Mouse (Mus musculus) MEL (cell line): Measurements from ENCODE around the gene Sec1.

ENCODE experiments used
- CTCF ChIP-seq, 3 experiments: IDR thresholded peaks in 2 of 3; conservative IDR thresholded peaks in 1 of 3; 2 replicates each; pipeline ENCODE4 v1.5.1; 2011 to 2012; ENCODE audit warnings: low read length in 3 of 3, low read depth in 2 of 3, mild to moderate bottlenecking in 2 of 3, improper control_type of control experiment in 1 of 3, inconsistent platforms in 1 of 3, mixed read lengths in 1 of 3, moderate library complexity in 1 of 3; ENCODE audit not compliant: control insufficient read depth in 1 of 3, insufficient read depth in 1 of 3, poor library complexity in 1 of 3, severe bottlenecking in 1 of 3
- ELF1 ChIP-seq: IDR thresholded peaks from 2 replicates; pipeline ENCODE4 v1.6.1; 2014; ENCODE audit warnings: low read depth, mild to moderate bottlenecking, inconsistent platforms, low read length, improper control_type of control experiment, moderate library complexity
- EP300 ChIP-seq, 2 experiments: IDR thresholded peaks; 2 replicates each; pipeline ENCODE4 v1.6.1; 2011; ENCODE audit warnings: improper control_type of control experiment in 2 of 2, low read length in 2 of 2, low read depth in 1 of 2, mild to moderate bottlenecking in 1 of 2
- SMC3 ChIP-seq: IDR thresholded peaks from 2 replicates; pipeline ENCODE4 v1.6.1; 2011; ENCODE audit warnings: low read depth, low read length, improper control_type of control experiment
- ZNF384 ChIP-seq: IDR thresholded peaks from 2 replicates; pipeline ENCODE4 v1.6.1; 2012; ENCODE audit warnings: low read depth, mild to moderate bottlenecking, inconsistent platforms, low read length, improper control_type of control experiment

DNA sequence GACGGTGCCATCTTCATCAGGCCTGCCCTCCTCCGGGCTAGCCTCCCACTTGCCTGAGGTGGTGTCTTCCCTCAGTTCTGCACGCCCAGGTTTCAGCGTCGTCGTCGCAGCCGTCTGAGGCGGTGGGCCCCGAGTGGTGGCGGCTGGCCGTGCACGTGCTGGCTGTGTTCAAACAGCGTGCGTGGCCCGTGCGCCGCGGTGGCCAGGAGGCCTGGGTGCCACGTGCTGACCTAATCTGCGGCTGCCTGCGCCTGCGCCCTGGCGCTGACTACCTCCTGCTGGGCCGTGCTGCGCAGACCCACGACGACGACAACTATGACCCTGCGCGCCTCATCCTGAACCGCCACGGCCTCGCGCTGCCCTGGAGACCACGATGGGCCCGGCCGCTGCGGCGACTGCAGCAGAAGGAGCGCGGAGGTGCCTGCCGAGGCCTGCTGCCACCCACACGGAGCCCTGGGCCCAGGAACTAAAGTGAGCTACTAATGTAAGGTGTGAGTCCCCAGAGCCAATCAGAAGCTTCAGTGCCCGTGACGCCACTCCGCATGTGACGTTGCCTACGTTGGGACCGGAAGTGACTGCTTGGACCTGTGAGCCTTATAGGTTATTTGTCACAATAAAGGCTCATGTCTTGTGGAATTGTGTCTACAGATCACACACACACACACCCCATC, at the start of gene Sec1:
- TF ChIP-seq ELF1 (no peak), EP300 (IDR thresholded peaks at IDR 0.05; ENCODE audit: low read depth in 1 of 2, low read length in 2 of 2) (no peak), CTCF (IDR thresholded peaks at IDR 0.05 in 2 of 3, conservative IDR thresholded peaks at IDR 0.05 in 1 of 3; ENCODE audit: control insufficient read depth in 1 of 3, insufficient read depth in 1 of 3, low read depth in 2 of 3, low read length in 3 of 3, poor library complexity in 1 of 3, severe bottlenecking in 1 of 3) (no peak), ZNF384 (no peak), SMC3 (no peak)
